8 mouse cellular contexts compared by ENCODE assay signal in genomic region chr5:122990411-122991160, GRCm38 (mm10). TPM values are rescaled to one million over a fixed set of nuclear protein-coding genes. Genes with fewer than 3 reads are reported as not detected.
DNase-seq lines count a peak whose midpoint lies in the region; ATAC-seq and TF ChIP-seq lines count a peak whose summit lies in the region.

No protein-coding gene starts in this region.

- no peak for TF ChIP-seq CTCF in stomach, postnatal 0 days (IDR thresholded peaks at IDR 0.05; ENCODE audit: low read depth)

- peak overlapping the region; percentile 80 for H3K4me3 ChIP-seq in heart, embryonic 13.5 days
- H3K4me3 ChIP-seq in ES-E14 (ENCODE audit: insufficient read depth in 1 of 2, low read depth in 1 of 2, low read length in 2 of 2, poor library complexity in 1 of 2, severe bottlenecking in 1 of 2), result peak overlapping the region; percentile 77 to 80
- H3K4me3 ChIP-seq in hindbrain, embryonic 11.5 days (ENCODE audit: low read depth, low read length), result peak overlapping the region; percentile 70
- peak overlapping the region; percentile 95 for H3K4me3 ChIP-seq in megakaryocyte, embryonic 14.5 days (replicated peaks)
- H3K4me3 ChIP-seq in stomach, postnatal 0 days (ENCODE audit: low read depth, low read length), result no peak overlapping the region

- DNase-seq in heart, postnatal 4 days, result no peak
- DNase-seq in ES-E14 (ENCODE audit: low read depth, low spot score), result no peak
- DNase-seq in hindbrain, embryonic 11.5 days (ENCODE audit: low spot score), result peak; percentile 37
- no peak for DNase-seq in stomach, postnatal 0 days (ENCODE audit: low spot score)
- DNase-seq in layer of hippocampus, adult 11-12 months (ENCODE audit: low spot score), result no peak
- DNase-seq in frontal cortex, postnatal 10 days (ENCODE audit: low spot score in 2 of 2), result no peak

- H3K27me3 ChIP-seq in heart, embryonic 13.5 days (replicated peaks), result peaks cover 8% of the 10 kb centered on the region; the same call in 1 of the 2 replicates
- H3K27me3 ChIP-seq in hindbrain, embryonic 11.5 days (ENCODE audit: control insufficient read depth, insufficient read depth, low read length), result no peaks in the 10 kb centered on the region
- no peaks in the 10 kb centered on the region for H3K27me3 ChIP-seq in megakaryocyte, embryonic 14.5 days (replicated peaks)
- H3K27me3 ChIP-seq in stomach, postnatal 0 days (ENCODE audit: control insufficient read depth, insufficient read depth, low read length), result no peaks in the 10 kb centered on the region

- peak overlapping the region; percentile 99 for H3K4me2 ChIP-seq in heart, embryonic 13.5 days
- H3K4me2 ChIP-seq in hindbrain, embryonic 11.5 days (replicated peaks; ENCODE audit: low read depth, low read length), result peak overlapping the region; percentile 92
- H3K4me2 ChIP-seq in stomach, postnatal 0 days (replicated peaks; ENCODE audit: low read depth), result peak overlapping the region; percentile 93; the same call in 1 of the 2 replicates

- 12% methylated on average over 16 of the region's 16 CpGs for WGBS in heart, embryonic 13.5 days
- 5% methylated on average over 16 of the region's 16 CpGs for WGBS in hindbrain, embryonic 11.5 days
- 50% methylated on average over 16 of the region's 16 CpGs for WGBS in stomach, postnatal 0 days

- in situ Hi-C loops in ES-E14 (cut with MboI; ENCODE audit: low sequenced_read_pairs in 2 of 2, unreplicated experiment in 2 of 2), result no loop called here

- peak overlapping the region; percentile 93 for H3K27ac ChIP-seq in heart, embryonic 13.5 days (replicated peaks)
- peak overlapping the region; percentile 65 for H3K27ac ChIP-seq in ES-E14 (ENCODE audit: insufficient read depth, low read depth, low read length, poor library complexity, severe bottlenecking)
- peak overlapping the region; percentile 91 for H3K27ac ChIP-seq in hindbrain, embryonic 11.5 days (ENCODE audit: low read depth, low read length)
- H3K27ac ChIP-seq in stomach, postnatal 0 days (replicated peaks), result no peak overlapping the region

- no peaks in the 10 kb centered on the region for H3K9me3 ChIP-seq in heart, embryonic 13.5 days
- H3K9me3 ChIP-seq in ES-E14 (ENCODE audit: control insufficient read depth, insufficient read depth, low read depth, low read length), result no peaks in the 10 kb centered on the region
- H3K9me3 ChIP-seq in hindbrain, embryonic 11.5 days (ENCODE audit: control insufficient read depth, low read length), result no peaks in the 10 kb centered on the region
- no peaks in the 10 kb centered on the region for H3K9me3 ChIP-seq in megakaryocyte, embryonic 14.5 days
- H3K9me3 ChIP-seq in stomach, postnatal 0 days (ENCODE audit: control insufficient read depth, low read length), result no peaks in the 10 kb centered on the region

- ATAC-seq in heart, embryonic 13.5 days (ENCODE audit: extremely low read depth, insufficient number of reproducible peaks, low FRiP score, low TSS enrichment), result no peak
- ATAC-seq in hindbrain, embryonic 11.5 days (ENCODE audit: low FRiP score), result no peak
- no peak for ATAC-seq in stomach, postnatal 0 days (ENCODE audit: low FRiP score, low TSS enrichment)

- peaks cover under 1% of the 10 kb centered on the region; the same call in 1 of the 2 replicates for H3K36me3 ChIP-seq in heart, embryonic 13.5 days
- no peaks in the 10 kb centered on the region for H3K36me3 ChIP-seq in ES-E14 (ENCODE audit: control insufficient read depth, insufficient read depth, low read length, poor library complexity, severe bottlenecking)
- H3K36me3 ChIP-seq in hindbrain, embryonic 11.5 days (ENCODE audit: control insufficient read depth, insufficient read depth, low read length), result no peaks in the 10 kb centered on the region
- H3K36me3 ChIP-seq in megakaryocyte, embryonic 14.5 days (replicated peaks; ENCODE audit: low read length), result peaks cover 4% of the 10 kb centered on the region
- no peaks in the 10 kb centered on the region for H3K36me3 ChIP-seq in stomach, postnatal 0 days (ENCODE audit: control insufficient read depth, insufficient read depth, low read length)

- H3K4me1 ChIP-seq in heart, embryonic 13.5 days, result peaks cover 71% of the 10 kb centered on the region
- peaks cover 10 to 17% of the 10 kb centered on the region in 2 experiments for H3K4me1 ChIP-seq in ES-E14 (ENCODE audit: control insufficient read depth in 2 of 2, insufficient read depth in 2 of 2, low read length in 2 of 2, poor library complexity in 1 of 2)
- H3K4me1 ChIP-seq in hindbrain, embryonic 11.5 days (replicated peaks; ENCODE audit: control insufficient read depth, insufficient read depth, low read length), result peaks cover 21% of the 10 kb centered on the region
- H3K4me1 ChIP-seq in megakaryocyte, embryonic 14.5 days, result peaks cover 62% of the 10 kb centered on the region
- peaks cover 4% of the 10 kb centered on the region; the same call in 1 of the 2 replicates for H3K4me1 ChIP-seq in stomach, postnatal 0 days (replicated peaks; ENCODE audit: control insufficient read depth, insufficient read depth)

- no peak for TF ChIP-seq EP300 in stomach, postnatal 0 days (optimal IDR thresholded peaks at IDR 0.05)

- H3K9ac ChIP-seq in heart, embryonic 13.5 days, result peak overlapping the region; percentile 93
- H3K9ac ChIP-seq in ES-E14 (ENCODE audit: insufficient read depth, low read depth, low read length, poor library complexity, severe bottlenecking), result peak overlapping the region; percentile 41
- peak overlapping the region; percentile 63 for H3K9ac ChIP-seq in hindbrain, embryonic 11.5 days (ENCODE audit: low read depth, low read length)
- no peak overlapping the region for H3K9ac ChIP-seq in stomach, postnatal 0 days (ENCODE audit: low read length)

TF ChIP-seq in ES-E14, 5 proteins besides CTCF, POLR2A, EP300 and RAD21:
- no peak for TF ChIP-seq CHD2 (IDR thresholded peaks at IDR 0.05; ENCODE audit: low read depth, low read length)
- TF ChIP-seq ZC3H11A (IDR thresholded peaks at IDR 0.05; ENCODE audit: borderline replicate concordance, low read depth, low read length), result no peak
- no peak for TF ChIP-seq HCFC1 (IDR thresholded peaks at IDR 0.05; ENCODE audit: borderline replicate concordance, insufficient read depth, low read length)
- no peak for TF ChIP-seq MAFK (IDR thresholded peaks at IDR 0.05; ENCODE audit: insufficient read depth, low read depth, low read length)
- TF ChIP-seq ZNF384 (IDR thresholded peaks at IDR 0.05; ENCODE audit: low read depth, low read length), result no peak
TF ChIP-seq in ES-E14: peak in this region for 0.

RNA-seq across cellular contexts. Expression of gene Kdm2b, which starts 1.0 kb away (rescaled TPM):
- 26.3 and 28.2 TPM in 2 replicates for polyA plus RNA-seq in heart, embryonic 13.5 days (2015; fragmentation: Nextera tagmentation; extraction: Ambion mirVana)
- 10 to 100 TPM; 27.7 to 29.5 TPM for total RNA-seq in heart, postnatal 4 days (2021)
- 66.1 and 68.6 TPM in 2 replicates for total RNA-seq in ES-E14 (2012; rRNA removed)
- 59.9 and 67.6 TPM in 2 replicates for polyA plus RNA-seq in hindbrain, embryonic 11.5 days (2014; fragmentation: Nextera tagmentation; extraction: Ambion mirVana)
- polyA plus RNA-seq in megakaryocyte, embryonic 14.5 days (2012; ENCODE audit: insufficient read depth, low replicate concordance), result 19.1 and 24.4 TPM in 2 replicates
- polyA plus RNA-seq in stomach, postnatal 0 days (2015; fragmentation: Nextera tagmentation; extraction: Ambion mirVana), result 15.3 and 15.5 TPM in 2 replicates

RNA-seq across cellular contexts. Expression of gene Orai1, which starts 24.3 kb away (rescaled TPM):
- 19.1 TPM in 2 replicates for polyA plus RNA-seq in heart, embryonic 13.5 days (2015; fragmentation: Nextera tagmentation; extraction: Ambion mirVana)
- 10 to 100 TPM; 19.2 to 19.8 TPM for total RNA-seq in heart, postnatal 4 days (2021)
- total RNA-seq in ES-E14 (2012; rRNA removed), result 20.0 and 33.4 TPM in 2 replicates
- 10.1 and 12.7 TPM in 2 replicates for polyA plus RNA-seq in hindbrain, embryonic 11.5 days (2014; fragmentation: Nextera tagmentation; extraction: Ambion mirVana)
- 111 and 131 TPM in 2 replicates for polyA plus RNA-seq in megakaryocyte, embryonic 14.5 days (2012; ENCODE audit: insufficient read depth, low replicate concordance)
- polyA plus RNA-seq in stomach, postnatal 0 days (2015; fragmentation: Nextera tagmentation; extraction: Ambion mirVana), result 29.6 TPM in 2 replicates

RNA-seq across cellular contexts. Expression of gene Morn3, which starts 56.2 kb away (rescaled TPM):
- not detected in 2 replicates for polyA plus RNA-seq in heart, embryonic 13.5 days (2015; fragmentation: Nextera tagmentation; extraction: Ambion mirVana)
- not detected for total RNA-seq in heart, postnatal 4 days (2021)
- 0.62 and 0.63 TPM in 2 replicates for total RNA-seq in ES-E14 (2012; rRNA removed)
- polyA plus RNA-seq in hindbrain, embryonic 11.5 days (2014; fragmentation: Nextera tagmentation; extraction: Ambion mirVana), result 0.77 and 1.0 TPM in 2 replicates
- polyA plus RNA-seq in megakaryocyte, embryonic 14.5 days (2012; ENCODE audit: insufficient read depth, low replicate concordance), result not detected in 2 replicates
- polyA plus RNA-seq in stomach, postnatal 0 days (2015; fragmentation: Nextera tagmentation; extraction: Ambion mirVana), result 0.41 TPM in 1 of 2 replicates, not detected in the other
